Mouse (Mus musculus) activated CD4-positive, CD25-positive, alpha-beta regulatory T cell, adult 4 months (primary cell): ENCODE measurements around the gene Prkar1a. TPM values are rescaled to one million over a fixed set of nuclear protein-coding genes. Genes with fewer than 3 reads are reported as not detected.
"Not testable (repeated sequence)": the region's sequence is repeated elsewhere in the genome, so short reads cannot be mapped to it uniquely, and the experiment has no call there.

Experiments used
- ATAC-seq: one replicate; pipeline ENCODE4 v1.8.0; 2017
- polyA plus RNA-seq, 2 experiments: library from polyadenylated mRNA; unstranded; fragments of 100-300 nt; shearing (Covaris generic); gene quantifications; one replicate each; pipeline ENCODE4 v1.2.1; 2017

Gene Prkar1a
- polyA plus RNA-seq, 2 experiments from 2014 or later = 491 to 502 TPM

GRCm38 (mm10) chr11:109648510-109648909 lies 695 bp upstream of the Prkar1a start:
- ATAC-seq = no peak

GRCm38 (mm10) chr11:109649975-109650701 lies 933 bp downstream of the Prkar1a start:
- peak; percentile 42 for ATAC-seq

- ATAC-seq = peak; percentile 85
Measured at GRCm38 (mm10) chr11:109650788-109651565, 1.8 kb downstream of the Prkar1a start.

GRCm38 (mm10) chr11:109651566-109652024 lies 2.4 kb downstream of the Prkar1a start:
- no peak for ATAC-seq

GRCm38 (mm10) chr11:109652505-109652904 lies 3.3 kb downstream of the Prkar1a start:
- ATAC-seq = no peak

- no peak for ATAC-seq
Measured at GRCm38 (mm10) chr11:109653201-109653600, 4.0 kb downstream of the Prkar1a start.

- ATAC-seq = no peak
Measured at GRCm38 (mm10) chr11:109654581-109654980, 5.4 kb downstream of the Prkar1a start.

GRCm38 (mm10) chr11:109656232-109656631 lies 7.0 kb downstream of the Prkar1a start:
- no peak for ATAC-seq

- not testable (repeated sequence) for ATAC-seq
Measured at GRCm38 (mm10) chr11:109660526-109660925, 11.3 kb downstream of the Prkar1a start.

GRCm38 (mm10) chr11:109664293-109664692 lies 15.1 kb downstream of the Prkar1a start:
- ATAC-seq = no peak

- no peak for ATAC-seq
Measured at GRCm38 (mm10) chr11:109665424-109665823, 16.2 kb downstream of the Prkar1a start.

GRCm38 (mm10) chr11:109666411-109666810 lies 17.2 kb downstream of the Prkar1a start:
- no peak for ATAC-seq

GRCm38 (mm10) chr11:109667371-109667770 lies 18.2 kb downstream of the Prkar1a start:
- no peak for ATAC-seq

GRCm38 (mm10) chr11:109668115-109668725 lies 19.0 kb downstream of the Prkar1a start:
- ATAC-seq = no peak

- ATAC-seq = no peak
Measured at GRCm38 (mm10) chr11:109669149-109669708, 20.0 kb downstream of the Prkar1a start.

- peak; percentile 22 for ATAC-seq
Measured at GRCm38 (mm10) chr11:109670026-109670916, 21.1 kb downstream of the Prkar1a start.

- ATAC-seq = peak; percentile 75
Measured at GRCm38 (mm10) chr11:109671136-109672020, 22.2 kb downstream of the Prkar1a start.

- ATAC-seq = no peak
Measured at GRCm38 (mm10) chr11:109672021-109672324, 22.8 kb downstream of the Prkar1a start.

- peak; percentile 26 for ATAC-seq
Measured at GRCm38 (mm10) chr11:109672396-109672795, 23.2 kb downstream of the Prkar1a start.

- no peak for ATAC-seq
Measured at GRCm38 (mm10) chr11:109672881-109673739, 23.9 kb downstream of the Prkar1a start.
